ENCODE assay signal across 8 mouse cellular contexts in the genomic region with DNA sequence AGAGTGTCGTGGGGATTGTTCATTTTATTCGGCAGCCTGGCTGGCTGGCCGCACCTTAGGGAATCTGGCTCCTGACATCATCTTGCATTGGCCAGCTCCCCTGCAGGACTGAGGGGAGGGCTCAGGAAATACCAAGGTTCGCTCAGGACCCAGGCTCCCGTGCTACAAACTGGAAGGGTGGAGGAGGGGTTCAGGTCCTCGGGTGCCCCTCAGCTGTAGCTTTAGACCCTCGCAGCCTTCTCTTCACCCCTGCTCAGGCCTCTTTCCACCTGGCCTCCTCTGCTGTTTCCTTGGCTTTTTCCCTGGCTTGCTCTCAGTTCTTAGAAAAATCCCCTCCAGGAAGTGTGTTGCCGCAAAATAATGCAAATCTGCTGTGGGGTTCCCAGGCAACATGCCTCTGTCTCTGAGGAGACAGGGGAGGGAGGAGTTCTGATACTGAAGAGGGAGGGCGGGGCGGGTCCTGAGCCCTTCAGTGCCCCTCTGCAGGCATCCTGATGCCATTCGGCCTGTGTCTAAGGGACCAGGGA. TPM values are rescaled to one million over a fixed set of nuclear protein-coding genes. Genes with fewer than 3 reads are reported as not detected.
A peak's percentile ranks its signal among the peaks of the same experiment; 100 is the strongest.
DNase-seq lines count a peak whose midpoint lies in the region; ATAC-seq lines count a peak whose summit lies in the region.

No protein-coding gene starts in this region.

- no peaks in the 10 kb centered on the region for H3K9me3 ChIP-seq in kidney, embryonic 16.5 days (ENCODE audit: low read length)
- H3K9me3 ChIP-seq in neural tube, embryonic 15.5 days (replicated peaks), result no peaks in the 10 kb centered on the region

- ATAC-seq in kidney, embryonic 16.5 days (ENCODE audit: low FRiP score, low TSS enrichment), result 0 out of 2 replicates have a peak, but pooled peaks have one; percentile 41
- ATAC-seq in neural tube, embryonic 15.5 days (ENCODE audit: low FRiP score), result peak; percentile 34; the same call in 1 of the 2 replicates

- no peak for DNase-seq in kidney, adult 8-10 months
- peak; percentile 71 for DNase-seq in embryo, embryonic 11 days
- DNase-seq in induced T-regulatory cell, adult 2 months (ENCODE audit: low read depth), result peak; percentile 69
- no peak for DNase-seq in testis, postnatal 14 days (ENCODE audit: low spot score)
- no peak for DNase-seq in right cerebral cortex, postnatal 10 days (ENCODE audit: low spot score in 2 of 2)
- DNase-seq in spleen, adult 12 weeks (ENCODE audit: low spot score), result no peak

- WGBS in kidney, embryonic 16.5 days, result 17% methylated on average over 11 of the region's 11 CpGs
- 8% methylated on average over 11 of the region's 11 CpGs for WGBS in neural tube, embryonic 15.5 days

- H3K27me3 ChIP-seq in kidney, embryonic 16.5 days (ENCODE audit: insufficient read depth, low read length), result no peaks in the 10 kb centered on the region
- no peaks in the 10 kb centered on the region for H3K27me3 ChIP-seq in neural tube, embryonic 15.5 days (replicated peaks)

- no peaks in the 10 kb centered on the region for H3K36me3 ChIP-seq in kidney, embryonic 16.5 days (ENCODE audit: insufficient read depth, low read length)
- H3K36me3 ChIP-seq in neural tube, embryonic 15.5 days, result no peaks in the 10 kb centered on the region

- H3K4me3 ChIP-seq in kidney, embryonic 16.5 days (ENCODE audit: low read length), result peak overlapping the region; percentile 16; the same call in 1 of the 2 replicates
- no peak overlapping the region for H3K4me3 ChIP-seq in neural tube, embryonic 15.5 days (replicated peaks)

- H3K4me1 ChIP-seq in kidney, embryonic 16.5 days (ENCODE audit: insufficient read depth, low read length), result peaks cover 30% of the 10 kb centered on the region
- H3K4me1 ChIP-seq in neural tube, embryonic 15.5 days, result peaks cover 28% of the 10 kb centered on the region

- H3K27ac ChIP-seq in kidney, embryonic 16.5 days (ENCODE audit: low read length), result peak overlapping the region; percentile 76
- H3K27ac ChIP-seq in neural tube, embryonic 15.5 days (replicated peaks), result peak overlapping the region; percentile 72

- H3K9ac ChIP-seq in kidney, embryonic 16.5 days (replicated peaks; ENCODE audit: low read length), result peak overlapping the region; percentile 42
- H3K9ac ChIP-seq in neural tube, embryonic 15.5 days (replicated peaks), result no peak overlapping the region

- H3K4me2 ChIP-seq in kidney, embryonic 16.5 days (replicated peaks; ENCODE audit: low read depth, low read length), result peak overlapping the region; percentile 47
- H3K4me2 ChIP-seq in neural tube, embryonic 15.5 days, result peak overlapping the region; percentile 35

RNA-seq across cellular contexts. Expression of a gene that starts 53.8 kb away (rescaled TPM):
- polyA plus RNA-seq in kidney, embryonic 16.5 days (2015; fragmentation: Nextera tagmentation; extraction: Ambion mirVana), result 84.8 and 94.7 TPM in 2 replicates
- 60.2 and 92.7 TPM in 2 replicates for polyA plus RNA-seq in neural tube, embryonic 15.5 days (2015; fragmentation: Nextera tagmentation; extraction: Ambion mirVana)

RNA-seq across cellular contexts. Expression of a gene that starts 54.7 kb away (rescaled TPM):
- 409 and 418 TPM in 2 replicates for polyA plus RNA-seq in kidney, embryonic 16.5 days (2015; fragmentation: Nextera tagmentation; extraction: Ambion mirVana)
- 399 and 422 TPM in 2 replicates for polyA plus RNA-seq in neural tube, embryonic 15.5 days (2015; fragmentation: Nextera tagmentation; extraction: Ambion mirVana)

Comparison
In these comparisons a context has a peak if more than half of its experiments do, and no peak if none do; other contexts are left out.
1. DNase-seq: peak in embryo, embryonic 11 days (single experiment) and induced T-regulatory cell, adult 2 months (single experiment); none in kidney, adult 8-10 months (0 of 2), testis, postnatal 14 days (single experiment), right cerebral cortex, postnatal 10 days (0 of 2) and spleen, adult 12 weeks (single experiment).